Mouse (Mus musculus) CH12F3 (cell line): ENCODE data around the gene Cpsf4l.
"Not testable (repeated sequence)": the region's sequence is repeated elsewhere in the genome, so short reads cannot be mapped to it uniquely, and the experiment has no call there.

ENCODE experiments used
- in situ Hi-C: fragments of 300-500 bp; cut with MboI; formaldehyde crosslinking; loops from 2 replicates; pipeline ENCODE4 v1.14.3; 2020; ENCODE audit warnings: low sequenced_read_pairs

The Cpsf4l gene

DNA sequence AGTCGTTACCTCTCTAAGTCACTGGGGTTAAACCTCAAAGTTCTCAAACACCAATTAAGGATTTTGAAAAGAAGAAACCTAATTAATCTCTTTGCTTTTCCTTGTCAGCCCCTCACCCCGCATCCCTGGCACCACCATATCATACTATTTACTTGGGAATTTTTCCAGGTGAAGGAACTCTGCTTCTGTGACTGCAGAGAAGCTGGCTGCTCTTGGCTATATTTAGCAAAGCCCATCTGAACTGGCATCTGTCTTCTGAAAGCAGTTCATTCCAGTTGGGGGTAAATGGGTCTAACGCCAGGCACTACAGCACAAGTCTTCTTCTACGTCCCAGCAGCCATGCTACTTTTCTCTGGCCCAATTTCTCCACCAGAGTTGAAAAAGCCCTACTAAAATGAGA, 36.2 kb downstream of the Cpsf4l start:
- in situ Hi-C loops, result no loop called here

- in situ Hi-C loops, result no loop called here
Observed at GRCm38 (mm10) chr11:113669711-113670110, 40.1 kb downstream of the Cpsf4l start.

- in situ Hi-C loops, result no loop called here
Observed at GRCm38 (mm10) chr11:113668857-113669256, 41.0 kb downstream of the Cpsf4l start.

DNA sequence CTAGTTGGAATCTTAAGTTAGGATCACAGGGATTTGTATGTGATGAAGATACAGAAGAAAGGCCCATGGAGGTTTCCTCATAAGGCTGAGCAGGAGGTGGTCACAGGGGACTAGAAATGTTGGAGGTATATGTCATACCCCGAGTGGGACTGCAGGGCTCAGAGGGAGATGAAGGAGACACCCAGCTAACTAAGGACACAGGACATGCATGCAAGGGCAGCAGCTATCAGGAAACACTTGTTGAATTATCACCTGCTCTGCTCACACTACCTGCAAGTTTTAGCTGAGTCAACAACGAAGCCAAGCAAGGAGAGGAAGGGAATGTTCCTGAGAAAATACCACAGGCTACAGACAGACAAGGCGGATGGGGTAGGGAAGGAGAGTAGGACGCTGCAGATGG, 42.1 kb downstream of the Cpsf4l start:
- in situ Hi-C loops, result no loop called here

GRCm38 (mm10) chr11:113667122-113667521, 42.7 kb downstream of the Cpsf4l start:
- in situ Hi-C loops, result no loop called here

DNA sequence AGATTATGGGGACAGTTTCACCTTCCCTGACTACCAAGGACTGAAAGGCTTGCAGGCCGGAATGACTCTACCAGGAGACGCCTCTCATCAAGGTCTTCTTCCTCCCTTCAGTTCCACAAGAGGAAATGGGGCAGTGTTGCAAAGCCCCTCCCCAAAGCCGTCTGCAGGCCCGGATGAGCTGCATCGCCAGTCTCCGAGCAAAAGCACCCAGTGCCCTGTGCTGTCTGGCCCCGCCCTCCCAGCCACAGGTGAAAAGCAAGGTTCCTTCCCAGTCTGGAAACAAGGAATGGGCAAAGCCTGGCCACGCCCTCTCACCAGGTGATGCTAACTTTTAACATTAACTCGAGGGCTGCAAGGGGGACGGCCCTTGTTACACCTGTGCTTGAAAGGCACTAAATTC, 43.2 kb downstream of the Cpsf4l start:
- in situ Hi-C loops, result no loop called here

- in situ Hi-C loops, result no loop called here
Observed at GRCm38 (mm10) chr11:113666205-113666604, 43.6 kb downstream of the Cpsf4l start.

GRCm38 (mm10) chr11:113664279-113664678, 45.5 kb downstream of the Cpsf4l start:
- in situ Hi-C loops, result no loop called here

DNA sequence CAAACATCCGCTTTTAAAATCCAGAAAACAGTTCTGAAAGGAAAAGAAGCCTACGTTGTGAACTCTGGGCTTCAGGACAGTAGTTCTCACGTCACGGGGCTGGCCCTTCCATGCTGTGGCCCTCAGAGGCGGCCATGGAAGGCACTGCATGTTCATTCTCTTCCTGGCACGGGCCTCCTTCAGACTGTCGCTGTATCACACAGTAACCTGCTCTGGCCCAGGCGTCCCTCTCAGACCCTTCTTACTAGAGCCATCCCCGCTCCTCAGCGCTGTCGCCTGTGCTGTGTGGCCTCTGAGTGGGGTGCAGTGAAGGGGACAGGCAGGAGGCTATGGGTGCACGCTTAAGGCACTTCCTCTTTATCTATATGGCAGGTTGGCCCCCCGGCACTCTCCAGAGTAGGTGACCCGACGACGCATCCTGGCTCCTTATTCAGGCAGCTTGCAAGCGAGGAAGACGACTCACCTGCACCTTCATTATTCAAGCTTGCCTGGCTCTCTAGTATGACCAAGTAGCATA, 47.9 kb downstream of the Cpsf4l start:
- in situ Hi-C loops, result no loop called here

DNA sequence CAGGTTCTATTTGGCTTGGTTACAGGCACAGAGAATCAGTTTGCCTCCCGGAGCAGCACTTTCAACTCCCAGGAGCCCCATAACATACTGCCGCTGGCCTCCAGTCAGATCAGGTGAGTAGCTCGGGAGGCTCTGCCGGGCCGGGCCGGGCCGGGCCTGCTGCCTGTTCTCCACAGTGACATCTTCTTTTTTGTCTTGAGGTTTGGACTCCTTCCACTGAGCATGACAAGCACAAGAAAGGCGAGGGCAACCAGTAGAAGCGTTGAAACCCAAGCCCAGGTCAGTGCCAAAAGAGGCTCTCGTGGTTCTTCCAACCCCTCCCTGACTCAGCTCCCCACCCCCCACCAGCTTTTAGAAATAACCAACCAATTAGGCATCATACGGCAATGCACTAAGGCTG, 48.9 kb downstream of the Cpsf4l start:
- in situ Hi-C loops, result no loop called here

- in situ Hi-C loops, result not testable (repeated sequence)
Observed at GRCm38 (mm10) chr11:113660213-113660612, 49.6 kb downstream of the Cpsf4l start.

DNA sequence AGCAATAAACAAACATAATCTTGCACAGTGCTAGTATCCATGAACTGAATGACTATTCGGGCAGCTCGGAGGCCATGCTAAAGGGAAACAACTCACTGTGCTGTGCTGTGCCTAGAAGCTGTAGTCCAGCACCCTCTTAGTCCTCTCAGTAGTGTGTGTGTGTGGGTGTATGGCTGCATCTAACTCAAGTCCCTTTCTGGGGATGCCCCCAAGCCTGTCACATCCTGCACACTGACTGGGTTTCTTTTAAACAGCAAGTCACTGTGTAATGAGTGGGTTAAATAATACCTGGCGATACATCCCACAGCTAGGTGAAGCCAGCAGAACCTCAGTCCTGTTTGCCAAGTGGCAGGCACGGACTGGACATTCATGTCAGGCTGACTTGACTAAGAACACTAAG, 51.1 kb downstream of the Cpsf4l start:
- in situ Hi-C loops, result no loop called here

- in situ Hi-C loops, result no loop called here
Observed at GRCm38 (mm10) chr11:113658319-113658718, 51.5 kb downstream of the Cpsf4l start.

DNA sequence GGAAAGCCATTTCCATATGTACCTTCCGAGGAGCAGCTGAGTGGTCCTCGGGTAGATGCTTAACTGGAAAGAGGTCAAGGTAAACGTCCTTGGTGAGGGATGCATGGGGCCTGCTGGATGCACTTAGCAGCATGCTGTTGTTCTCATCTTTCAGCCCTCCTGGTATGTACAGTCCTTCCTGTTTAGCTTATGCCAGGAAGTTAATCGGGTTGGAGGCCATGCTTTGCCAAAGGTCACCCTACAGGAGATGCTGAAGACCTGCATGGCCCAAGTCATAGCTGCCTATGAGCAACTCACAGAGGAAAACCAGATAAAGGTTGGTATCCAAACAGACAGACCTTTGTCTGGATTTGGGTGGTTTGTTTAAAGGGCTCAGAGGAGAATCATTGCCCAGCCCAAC, 52.6 kb downstream of the Cpsf4l start:
- in situ Hi-C loops, result no loop called here

- in situ Hi-C loops, result no loop called here
Observed at GRCm38 (mm10) chr11:113656511-113656932, 53.3 kb downstream of the Cpsf4l start.

DNA sequence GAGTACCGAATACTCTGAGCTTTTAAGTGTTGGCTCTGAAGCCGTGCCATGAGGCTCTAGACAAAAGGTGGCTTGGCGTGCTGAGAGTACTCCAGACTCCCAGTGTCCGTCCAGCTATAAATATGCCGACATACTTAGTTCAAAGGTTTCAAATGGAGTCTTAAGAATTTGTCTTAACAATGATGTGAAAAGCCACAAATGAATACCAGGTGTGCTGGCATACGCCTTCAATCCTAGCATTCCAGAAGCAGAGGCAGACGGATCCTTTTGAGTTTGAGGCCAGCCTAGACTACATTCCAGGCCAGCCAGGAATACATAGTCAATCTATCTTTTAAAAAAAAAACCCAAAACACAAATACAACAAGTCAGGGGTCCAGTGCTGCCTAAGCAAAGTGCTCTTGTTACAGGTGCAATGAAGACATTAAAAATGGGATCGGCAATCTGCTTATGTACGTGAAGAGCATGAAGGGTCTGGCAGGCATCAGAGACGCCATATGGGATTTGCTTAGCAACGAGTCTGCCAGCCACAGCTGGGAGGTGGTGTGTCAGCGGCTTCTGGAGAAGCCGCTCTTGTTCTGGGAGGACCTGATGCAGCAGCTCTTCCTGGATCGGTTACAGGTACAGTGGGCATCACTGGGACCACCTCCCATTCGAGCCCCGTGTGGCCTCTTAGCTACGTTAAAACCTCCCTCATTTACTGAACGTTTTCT, 55.1 kb downstream of the Cpsf4l start:
- in situ Hi-C loops, result no loop called here

DNA sequence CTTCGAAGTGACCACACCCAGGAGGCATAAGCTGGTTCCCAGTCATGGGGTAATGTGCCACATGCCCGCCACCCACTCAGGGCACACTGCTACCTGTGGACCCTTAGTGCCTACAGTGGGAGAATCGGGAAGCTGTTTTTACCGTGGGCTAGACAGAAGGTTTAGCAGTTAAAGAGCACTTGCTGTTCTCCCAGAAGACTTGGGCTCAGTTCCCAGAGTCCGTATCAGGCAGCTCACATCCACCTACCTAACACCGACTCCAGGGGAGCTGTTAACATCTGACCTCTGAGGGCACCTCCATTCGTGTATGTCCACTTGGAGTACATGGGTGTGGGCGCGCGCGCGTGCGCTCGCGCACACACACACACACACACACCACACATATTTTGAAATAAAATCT, 55.7 kb downstream of the Cpsf4l start:
- in situ Hi-C loops, result no loop called here

GRCm38 (mm10) chr11:113652516-113652915, 57.3 kb downstream of the Cpsf4l start:
- in situ Hi-C loops, result no loop called here

- in situ Hi-C loops, result no loop called here
Observed at GRCm38 (mm10) chr11:113651907-113652273, 57.9 kb downstream of the Cpsf4l start.

DNA sequence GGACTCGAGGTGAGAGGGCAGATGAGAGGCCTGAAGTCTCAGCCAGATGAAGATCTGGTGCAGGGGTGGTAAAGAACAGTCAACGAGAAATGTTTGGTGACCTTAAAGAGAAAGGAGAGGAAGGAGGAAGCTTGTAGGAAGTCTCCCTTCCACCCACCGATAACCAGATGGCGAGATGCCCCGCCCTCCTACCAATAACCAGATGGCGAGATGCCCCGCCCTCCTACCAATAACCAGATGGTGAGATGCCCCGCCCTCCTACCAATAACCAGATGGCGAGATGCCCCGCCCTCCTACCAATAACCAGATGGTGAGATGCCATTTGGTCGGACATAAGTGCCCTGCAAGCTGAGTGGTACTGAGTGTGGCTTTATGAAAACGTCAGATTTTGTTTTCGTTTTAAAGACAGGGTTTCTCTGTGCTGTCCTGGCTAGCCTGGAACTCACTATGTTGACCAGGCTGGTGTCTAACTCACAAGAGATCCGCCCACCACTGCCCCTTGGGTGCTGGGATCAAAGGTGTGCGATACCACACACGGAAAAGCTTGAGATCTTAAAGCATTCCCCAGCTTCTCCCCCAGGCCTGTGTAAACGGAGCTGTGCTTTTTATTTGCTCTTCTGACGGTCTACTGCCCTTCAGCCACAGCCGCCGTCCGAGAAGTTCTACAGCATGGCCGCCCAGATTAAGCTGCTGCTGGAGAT, 58.5 kb downstream of the Cpsf4l start:
- in situ Hi-C loops, result no loop called here

DNA sequence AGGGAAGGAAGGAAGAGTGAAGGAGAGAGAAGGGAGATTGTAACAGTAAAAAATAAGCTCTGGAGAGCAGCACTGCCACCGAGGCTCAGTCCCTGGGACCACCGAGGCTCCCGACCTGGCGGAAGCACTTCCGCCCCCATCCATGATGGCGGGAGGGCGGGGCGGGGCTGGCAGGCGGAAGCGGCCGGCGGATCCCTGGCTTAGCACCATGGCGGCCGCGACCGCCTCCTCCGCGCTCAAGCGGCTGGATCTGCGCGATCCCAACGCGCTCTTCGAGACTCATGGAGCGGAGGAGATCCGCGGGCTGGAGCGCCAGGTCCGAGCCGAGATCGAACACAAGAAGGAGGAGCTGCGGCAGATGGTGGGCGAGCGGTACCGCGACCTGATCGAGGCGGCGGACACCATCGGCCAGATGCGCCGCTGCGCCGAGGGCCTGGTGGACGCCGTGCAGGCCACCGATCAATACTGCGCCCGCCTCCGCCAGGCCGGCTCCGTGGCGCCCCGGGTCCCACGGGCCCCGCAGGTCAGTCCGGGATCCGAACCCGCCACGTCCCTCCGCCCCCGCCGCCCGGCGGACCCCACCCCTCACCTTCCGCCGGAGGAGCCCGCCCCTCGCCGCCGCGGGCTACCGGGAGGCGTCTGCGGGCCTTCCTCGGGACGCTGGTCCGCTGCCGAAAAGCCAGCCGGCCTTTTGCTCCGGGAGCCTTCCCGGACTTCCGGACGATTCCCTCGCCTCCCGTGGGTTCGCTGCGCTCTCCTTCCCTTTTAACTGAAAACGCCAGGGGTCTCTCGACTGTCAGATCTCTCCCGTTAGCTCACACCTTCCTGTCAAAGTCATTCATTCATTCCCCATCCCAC, 60.2 kb downstream of the Cpsf4l start, which contains the start of gene Slc39a11:
Gene Slc39a11, minus strand, starts transcription at position 727 of the 858 bp plus-strand sequence.
- in situ Hi-C loops, result loop anchor here (10.0 kb wide), 2 partner anchors 355 to 475 kb away; no protein-coding TSS in a partner anchor
